Mouse (Mus musculus) liver, embryonic 14.5 days (tissue): ENCODE measurements around the gene Mast3.

Experiments used
- CTCF ChIP-seq: IDR thresholded peaks from 2 replicates; pipeline ENCODE4 v1.5.1; 2016; ENCODE audit warnings: antibody characterized with exemption, low read depth, control low read depth
- EP300 ChIP-seq: IDR thresholded peaks from 2 replicates; pipeline ENCODE4 v1.6.1; 2016; ENCODE audit warnings: antibody characterized with exemption, low read depth

GRCm38 (mm10) chr8:70841147-70842072 is 36.6 kb upstream of the Mast3 start:
- TF ChIP-seq CTCF = peak; percentile 99
- peak; percentile 64 for TF ChIP-seq EP300
